Mouse (Mus musculus) small intestine, adult 2 months (tissue): Measurements from ENCODE around the gene Papss1. TPM values are rescaled to one million over a fixed set of nuclear protein-coding genes. Genes with fewer than 3 reads are reported as not detected.

ENCODE experiments used
- H3K27ac ChIP-seq: fragments of 200-500 bp; 2 replicates; pipeline ENCODE4 v1.5.1; 2012; ENCODE audit warnings: low read depth, low read length, control low read depth, inconsistent platforms; ENCODE audit not compliant: insufficient read depth
- H3K27me3 ChIP-seq: fragments of 200-500 bp; 2 replicates; pipeline ENCODE4 v1.6.1; 2012; ENCODE audit warnings: mild to moderate bottlenecking, moderate library complexity, low read length, inconsistent platforms; ENCODE audit not compliant: control insufficient read depth, insufficient read depth
- H3K36me3 ChIP-seq: fragments of 200-500 bp; 2 replicates; pipeline ENCODE4 v1.6.1; 2012; ENCODE audit warnings: mild to moderate bottlenecking, low read length, control low read depth, inconsistent platforms; ENCODE audit not compliant: control insufficient read depth, insufficient read depth
- H3K4me1 ChIP-seq: fragments of 200-500 bp; 2 replicates; pipeline ENCODE4 v1.6.1; 2012; ENCODE audit warnings: low read length, inconsistent platforms, mixed read lengths; ENCODE audit not compliant: control insufficient read depth, insufficient read depth, insufficient read length
- H3K4me3 ChIP-seq: fragments of 200-500 bp; 2 replicates; pipeline ENCODE4 v1.5.1; 2012; ENCODE audit warnings: low read depth, mild to moderate bottlenecking, control low read depth, inconsistent platforms, low read length, moderate library complexity
- CTCF ChIP-seq: fragments of 200-500 bp; IDR thresholded peaks from 2 replicates; pipeline ENCODE4 v1.5.1; 2012; ENCODE audit warnings: low read depth, mild to moderate bottlenecking, control low read depth, inconsistent platforms, low read length, moderate library complexity, mixed read lengths; ENCODE audit not compliant: insufficient replicate concordance, insufficient read length; ENCODE audit errors: extremely low read depth
- POLR2A ChIP-seq: fragments of 200-500 bp; IDR thresholded peaks from 2 replicates; pipeline ENCODE4 v1.6.1; 2012; ENCODE audit warnings: low read depth, mild to moderate bottlenecking, control low read depth, inconsistent platforms, low read length, moderate library complexity
- WGBS: fragments of 180-500 bp; shearing (Covaris S2); methylation state at CpG from one replicate; pipeline ENCODE4 v1.1.7; 2018; 5-methylcytosine and 5-hydroxymethylcytosine counted together
- polyA plus RNA-seq: library from polyadenylated mRNA; depleted of rRNA; stranded (reverse); fragments of >200 nt; gene quantifications from 2 replicates; pipeline ENCODE4 v1.2.3, GENCODE M21; 2012

Gene Papss1
- polyA plus RNA-seq, 1 experiment = 44.8 TPM

GRCm38 (mm10) chr3:131623208-131623607, 58.6 kb downstream of the Papss1 start:
- Histone ChIP-seq H3K4me3 (no peak overlapping the region), H3K36me3 (peaks cover 27% of the 10 kb centered on the region), H3K27ac (no peak overlapping the region), H3K27me3 (no peaks in the 10 kb centered on the region), H3K4me1 (no peaks in the 10 kb centered on the region)
- TF ChIP-seq POLR2A (no peak), CTCF (no peak)
- 88% methylated on average over 1 of the region's 1 CpGs for WGBS

DNA sequence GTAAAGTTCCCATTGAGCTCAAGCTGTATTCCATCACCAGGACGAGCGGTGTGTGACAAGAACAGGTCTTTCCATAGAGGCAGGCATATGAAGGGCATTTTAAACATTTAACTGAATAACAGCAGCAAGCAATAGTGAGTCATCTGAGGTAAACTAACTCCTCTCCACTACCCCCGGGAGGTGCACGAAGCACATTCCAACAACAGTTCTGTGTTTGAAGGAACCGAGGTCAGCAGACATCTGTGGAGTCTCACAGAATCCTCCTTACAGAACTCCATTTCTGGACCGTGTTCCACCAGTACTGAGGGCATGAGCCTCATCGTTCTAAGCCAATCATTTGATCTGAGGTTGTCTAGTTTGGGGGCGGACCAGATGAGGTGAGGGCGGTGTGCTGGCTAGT, 59.5 kb downstream of the Papss1 start:
- Histone ChIP-seq H3K36me3 (peaks cover 24% of the 10 kb centered on the region), H3K27ac (no peak overlapping the region), H3K27me3 (no peaks in the 10 kb centered on the region), H3K4me3 (no peak overlapping the region), H3K4me1 (no peaks in the 10 kb centered on the region)
- 89% methylated on average over 9 of the region's 9 CpGs for WGBS
- TF ChIP-seq POLR2A (no peak), CTCF (no peak)

DNA sequence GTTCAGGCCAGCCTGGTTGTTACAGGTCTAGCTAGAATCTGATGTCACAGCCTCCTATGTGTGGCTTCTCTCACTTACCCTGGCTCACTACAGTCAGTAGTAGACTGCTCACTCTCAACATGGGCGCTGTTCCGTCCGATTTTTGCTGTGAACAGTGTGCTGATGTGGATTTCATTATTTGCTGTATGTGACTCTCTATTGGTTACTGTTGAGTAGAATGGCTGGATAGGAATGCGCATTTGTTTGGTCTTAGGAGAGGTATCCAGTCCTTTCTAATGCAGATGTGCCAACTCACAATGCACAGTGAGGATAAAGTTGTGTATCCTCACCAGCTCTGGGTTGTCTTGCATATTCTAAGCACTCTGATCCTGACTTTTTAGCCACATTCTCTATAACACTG, 62.9 kb downstream of the Papss1 start:
- Histone ChIP-seq H3K36me3 (peaks cover 24% of the 10 kb centered on the region), H3K4me3 (no peak overlapping the region), H3K27me3 (no peaks in the 10 kb centered on the region), H3K27ac (no peak overlapping the region), H3K4me1 (no peaks in the 10 kb centered on the region)
- 99% methylated on average over 4 of the region's 4 CpGs for WGBS
- TF ChIP-seq POLR2A (no peak), CTCF (no peak)

GRCm38 (mm10) chr3:131628265-131628664, 63.7 kb downstream of the Papss1 start:
- H3K36me3 ChIP-seq = peaks cover 23% of the 10 kb centered on the region
- no peak for TF ChIP-seq CTCF
- no peak for TF ChIP-seq POLR2A
- 86% methylated on average over 5 of the region's 5 CpGs for WGBS
- no peak overlapping the region for H3K27ac ChIP-seq
- H3K27me3 ChIP-seq = no peaks in the 10 kb centered on the region
- H3K4me1 ChIP-seq = no peaks in the 10 kb centered on the region
- no peak overlapping the region for H3K4me3 ChIP-seq

DNA sequence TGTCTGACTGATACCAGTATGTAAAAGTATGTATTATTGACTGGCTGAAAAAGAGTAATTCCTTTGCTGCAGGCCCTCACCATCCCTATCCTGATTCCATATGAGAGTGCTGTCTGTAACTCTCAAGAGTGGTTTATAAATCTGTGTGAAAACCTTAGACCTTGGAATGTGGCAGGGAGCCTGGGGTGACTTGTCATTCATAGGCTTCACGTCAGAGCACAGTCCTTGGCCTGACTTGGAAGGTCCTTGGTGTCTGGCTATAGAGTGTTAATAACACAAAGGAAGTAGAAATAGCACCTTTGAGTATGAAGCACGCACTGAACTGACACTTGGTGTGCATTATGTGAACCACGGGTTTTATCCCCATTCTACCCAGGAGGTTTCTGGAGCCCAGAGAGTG, 64.4 kb downstream of the Papss1 start:
- Histone ChIP-seq H3K27ac (no peak overlapping the region), H3K36me3 (peaks cover 18% of the 10 kb centered on the region), H3K27me3 (no peaks in the 10 kb centered on the region), H3K4me3 (no peak overlapping the region), H3K4me1 (no peaks in the 10 kb centered on the region)
- 86% methylated on average over 3 of the region's 3 CpGs for WGBS
- TF ChIP-seq CTCF (no peak), POLR2A (no peak)

DNA sequence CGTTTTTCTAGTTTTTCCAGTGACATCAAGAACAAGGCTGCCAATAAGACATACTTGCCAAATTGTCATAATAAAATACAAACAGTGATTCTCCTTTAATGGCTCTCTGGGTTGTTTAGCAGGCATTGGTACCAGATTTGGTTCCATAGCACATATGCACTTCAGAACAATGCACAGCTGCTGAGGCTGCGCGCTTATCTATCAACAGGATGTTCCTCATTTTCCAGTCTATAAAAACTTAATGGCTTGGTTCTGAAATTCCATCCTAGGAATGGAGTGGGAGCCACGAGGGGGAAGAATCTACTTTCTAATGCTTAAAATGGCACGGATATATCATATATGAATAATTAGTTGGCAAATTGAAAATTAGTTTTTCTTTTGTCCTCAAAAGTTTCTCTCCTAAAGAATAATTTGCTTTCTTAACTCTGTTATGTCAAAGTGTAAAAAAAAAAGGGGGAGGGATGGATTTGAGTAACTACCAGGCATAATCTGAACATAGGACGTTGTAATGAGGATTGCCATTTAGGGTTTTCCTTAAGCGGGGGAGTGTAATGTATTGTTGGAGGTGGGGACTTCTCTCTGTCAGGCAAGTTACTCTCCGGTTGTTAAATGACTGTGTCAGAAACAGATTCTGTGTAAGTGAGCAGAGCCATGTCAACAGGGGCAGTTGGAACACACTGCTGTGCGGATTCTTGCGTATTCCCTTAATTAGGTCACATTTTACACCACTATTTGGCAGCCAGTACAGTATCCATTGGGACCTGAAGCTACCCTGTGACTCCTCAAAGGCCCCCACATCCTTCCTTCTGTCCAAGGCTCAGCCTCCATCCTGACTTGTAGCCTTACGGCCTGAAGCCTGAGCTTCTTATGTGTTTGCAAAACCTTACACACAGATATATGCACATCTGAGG, 66.1 kb downstream of the Papss1 start:
- Histone ChIP-seq H3K27me3 (no peaks in the 10 kb centered on the region), H3K36me3 (peaks cover 17% of the 10 kb centered on the region), H3K4me1 (no peaks in the 10 kb centered on the region), H3K4me3 (no peak overlapping the region), H3K27ac (no peak overlapping the region)
- WGBS = 86% methylated on average over 11 of the region's 11 CpGs
- TF ChIP-seq POLR2A (no peak), CTCF (no peak)

DNA sequence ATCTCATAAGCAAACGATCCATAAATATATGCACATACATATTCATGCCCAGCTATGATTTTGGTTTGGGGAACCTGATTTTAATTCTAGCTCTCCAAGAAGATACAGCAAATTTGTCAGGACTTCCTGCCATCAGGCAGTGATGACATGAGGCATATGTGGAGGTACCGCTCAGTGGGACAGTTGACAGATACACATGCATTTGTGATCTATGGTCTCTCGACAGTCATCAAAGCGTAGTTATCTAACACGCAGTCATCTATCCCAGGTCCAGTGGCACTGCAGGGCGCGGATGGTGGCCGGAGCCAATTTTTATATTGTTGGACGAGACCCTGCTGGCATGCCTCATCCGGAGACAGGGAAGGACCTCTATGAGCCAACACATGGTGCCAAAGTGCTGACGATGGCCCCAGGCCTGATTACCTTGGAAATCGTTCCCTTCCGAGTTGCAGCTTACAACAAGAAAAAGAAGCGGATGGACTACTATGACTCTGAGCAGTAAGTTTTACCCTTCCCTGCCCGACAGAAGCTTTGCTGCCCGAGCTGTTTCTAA, 66.8 kb downstream of the Papss1 start:
- Histone ChIP-seq H3K27ac (no peak overlapping the region), H3K36me3 (peaks cover 14% of the 10 kb centered on the region), H3K4me3 (no peak overlapping the region), H3K4me1 (no peaks in the 10 kb centered on the region), H3K27me3 (no peaks in the 10 kb centered on the region)
- WGBS = 93% methylated on average over 16 of the region's 16 CpGs
- TF ChIP-seq CTCF (no peak), POLR2A (no peak)

DNA sequence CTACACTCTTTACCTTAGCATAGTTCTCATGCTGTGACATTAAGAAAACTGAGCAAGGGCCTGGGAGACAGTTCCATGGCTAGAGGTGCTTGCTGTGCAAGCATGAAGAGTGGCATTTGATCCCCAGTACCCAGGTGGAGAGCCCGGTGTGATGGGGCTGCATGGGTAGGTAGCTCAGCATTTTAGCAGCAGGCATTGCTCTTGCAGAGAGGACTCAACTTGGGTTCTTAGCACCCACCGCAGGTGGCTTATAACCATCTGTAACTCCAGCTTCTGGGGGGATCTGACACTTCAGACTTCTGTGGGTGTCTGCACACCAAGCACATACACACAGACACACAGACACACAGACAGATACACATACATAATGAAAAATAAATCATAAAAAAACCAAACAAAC, 69.5 kb downstream of the Papss1 start:
- WGBS = 96% methylated on average over 2 of the region's 2 CpGs
- H3K27ac ChIP-seq = no peak overlapping the region
- no peaks in the 10 kb centered on the region for H3K4me1 ChIP-seq
- no peaks in the 10 kb centered on the region for H3K27me3 ChIP-seq
- H3K4me3 ChIP-seq = no peak overlapping the region
- TF ChIP-seq CTCF = no peak
- TF ChIP-seq POLR2A = no peak
- peaks cover 8% of the 10 kb centered on the region for H3K36me3 ChIP-seq
